10 mouse cellular contexts compared by ENCODE assay signal in genomic region chr11:75796536-75797246, GRCm38 (mm10). TPM values are rescaled to one million over a fixed set of nuclear protein-coding genes. Genes with fewer than 3 reads are reported as not detected.
DNase-seq lines count a peak whose midpoint lies in the region; ATAC-seq lines count a peak whose summit lies in the region.
"Had no signal": no experiment of that assay in that cellular context is flagged by ENCODE, and none has a peak within 500 bp of the region (broad histone marks: within the 10 kb centered on the region; RNA-seq: fewer than 3 reads in every experiment).

No protein-coding gene starts in this region.

- no peak overlapping the region for H3K9ac ChIP-seq in kidney, embryonic 15.5 days
- no peak overlapping the region; the same call in 1 of the 2 replicates for H3K9ac ChIP-seq in embryonic facial prominence, embryonic 11.5 days (replicated peaks; ENCODE audit: low read length)
- no peak overlapping the region for H3K9ac ChIP-seq in forebrain, embryonic 13.5 days
- peak overlapping the region; percentile 48; the same call in 1 of the 2 replicates for H3K9ac ChIP-seq in midbrain, embryonic 14.5 days (replicated peaks; ENCODE audit: low read length)

- H3K27ac ChIP-seq in kidney, embryonic 15.5 days, result no peak overlapping the region
- no peak overlapping the region for H3K27ac ChIP-seq in embryonic facial prominence, embryonic 11.5 days (replicated peaks; ENCODE audit: low read depth, low read length)
- H3K27ac ChIP-seq in forebrain, embryonic 13.5 days, result no peak overlapping the region
- H3K27ac ChIP-seq in midbrain, embryonic 14.5 days (replicated peaks; ENCODE audit: low read depth, low read length), result no peak overlapping the region

- H3K4me2 ChIP-seq in kidney, embryonic 15.5 days, result peak overlapping the region; percentile 74; the same call in 1 of the 2 replicates
- no peak overlapping the region for H3K4me2 ChIP-seq in embryonic facial prominence, embryonic 11.5 days (ENCODE audit: low read depth, low read length)
- H3K4me2 ChIP-seq in forebrain, embryonic 13.5 days, result peak overlapping the region; percentile 67
- H3K4me2 ChIP-seq in midbrain, embryonic 14.5 days (ENCODE audit: low read length), result peak overlapping the region; percentile 65

- peaks cover 17% of the 10 kb centered on the region for H3K4me1 ChIP-seq in kidney, embryonic 15.5 days
- H3K4me1 ChIP-seq in embryonic facial prominence, embryonic 11.5 days (ENCODE audit: control insufficient read depth, insufficient read depth, low read length), result peaks cover 5% of the 10 kb centered on the region
- peaks cover 17% of the 10 kb centered on the region for H3K4me1 ChIP-seq in forebrain, embryonic 13.5 days
- no peaks in the 10 kb centered on the region; the same call in 1 of the 2 replicates for H3K4me1 ChIP-seq in midbrain, embryonic 14.5 days (ENCODE audit: control insufficient read depth, insufficient read depth, low read length)

- no peak for DNase-seq in kidney, postnatal 10 days
- DNase-seq in embryonic facial prominence, embryonic 11.5 days (ENCODE audit: low spot score), result no peak
- no peak for DNase-seq in midbrain, embryonic 14.5 days
- DNase-seq in adrenal gland, postnatal 4 days (ENCODE audit: low spot score in 2 of 2), result no peak
- no peak for DNase-seq in urinary bladder, adult 2 months (ENCODE audit: low spot score)

- no peak overlapping the region for H3K4me3 ChIP-seq in kidney, embryonic 15.5 days (replicated peaks)
- H3K4me3 ChIP-seq in embryonic facial prominence, embryonic 11.5 days (ENCODE audit: low read depth, low read length), result peak overlapping the region; percentile 41; the same call in 1 of the 2 replicates
- no peak overlapping the region; the same call in 1 of the 2 replicates for H3K4me3 ChIP-seq in forebrain, embryonic 13.5 days
- peak overlapping the region; percentile 43; the same call in 1 of the 2 replicates for H3K4me3 ChIP-seq in midbrain, embryonic 14.5 days (replicated peaks; ENCODE audit: low read depth, low read length)
- H3K4me3 ChIP-seq: erythroblast, embryonic 14.5 days had no signal

- no peak for ATAC-seq in kidney, embryonic 15.5 days (replicated peaks; ENCODE audit: low FRiP score)
- ATAC-seq in embryonic facial prominence, embryonic 11.5 days (replicated peaks; ENCODE audit: insufficient number of reproducible peaks, low FRiP score, low TSS enrichment, low read depth), result no peak
- no peak for ATAC-seq in forebrain, embryonic 13.5 days
- ATAC-seq in midbrain, embryonic 14.5 days (ENCODE audit: low FRiP score, low TSS enrichment), result no peak

- H3K27me3 ChIP-seq in kidney, embryonic 15.5 days, result peaks cover 47% of the 10 kb centered on the region
- H3K27me3 ChIP-seq in embryonic facial prominence, embryonic 11.5 days (ENCODE audit: control insufficient read depth, insufficient read depth, low read length), result peaks cover 42% of the 10 kb centered on the region
- peaks cover 62% of the 10 kb centered on the region for H3K27me3 ChIP-seq in forebrain, embryonic 13.5 days
- H3K27me3 ChIP-seq in midbrain, embryonic 14.5 days (ENCODE audit: control insufficient read depth, insufficient read depth, low read length), result peaks cover 33% of the 10 kb centered on the region

- no peaks in the 10 kb centered on the region for H3K36me3 ChIP-seq in kidney, embryonic 15.5 days
- H3K36me3 ChIP-seq in embryonic facial prominence, embryonic 11.5 days (replicated peaks; ENCODE audit: control insufficient read depth, insufficient read depth, low read depth, low read length), result no peaks in the 10 kb centered on the region
- no peaks in the 10 kb centered on the region for H3K36me3 ChIP-seq in forebrain, embryonic 13.5 days (ENCODE audit: poor library complexity, severe bottlenecking)
- H3K36me3 ChIP-seq in midbrain, embryonic 14.5 days (ENCODE audit: control insufficient read depth, insufficient read depth, low read length), result no peaks in the 10 kb centered on the region

- H3K9me3 ChIP-seq in kidney, embryonic 15.5 days (replicated peaks), result no peaks in the 10 kb centered on the region
- no peaks in the 10 kb centered on the region for H3K9me3 ChIP-seq in embryonic facial prominence, embryonic 11.5 days (replicated peaks; ENCODE audit: control insufficient read depth, low read length)
- no peaks in the 10 kb centered on the region for H3K9me3 ChIP-seq in forebrain, embryonic 13.5 days (replicated peaks)
- H3K9me3 ChIP-seq in midbrain, embryonic 14.5 days (ENCODE audit: control insufficient read depth, low read length), result no peaks in the 10 kb centered on the region

- 51% methylated on average over 13 of the region's 13 CpGs for WGBS in kidney, embryonic 15.5 days
- WGBS in embryonic facial prominence, embryonic 11.5 days, result 64% methylated on average over 13 of the region's 13 CpGs
- 76% methylated on average over 13 of the region's 13 CpGs for WGBS in forebrain, embryonic 13.5 days
- WGBS in midbrain, embryonic 14.5 days, result 71% methylated on average over 13 of the region's 13 CpGs

RNA-seq across cellular contexts. Expression of gene Doc2b, which starts 0.8 kb away (rescaled TPM):
- polyA plus RNA-seq in kidney, embryonic 15.5 days (2015; fragmentation: Nextera tagmentation; extraction: Ambion mirVana), result 1.0 and 1.4 TPM in 2 replicates
- polyA plus RNA-seq in embryonic facial prominence, embryonic 11.5 days (2014; fragmentation: Nextera tagmentation; extraction: Ambion mirVana), result 0.46 and 0.74 TPM in 2 replicates
- polyA plus RNA-seq in forebrain, embryonic 13.5 days (2015; fragmentation: Nextera tagmentation; extraction: Ambion mirVana), result 0.92 and 1.2 TPM in 2 replicates
- 3.5 and 5.3 TPM in 2 replicates for polyA plus RNA-seq in midbrain, embryonic 14.5 days (2014; fragmentation: Nextera tagmentation; extraction: Ambion mirVana)
- total RNA-seq in adrenal gland, postnatal 4 days (2021), result 10 to 100 TPM; 30.9 to 35.2 TPM
- 0.59 and 0.99 TPM in 2 replicates for polyA plus RNA-seq in urinary bladder, adult 2 months (2012; rRNA removed)
- total RNA-seq: MEL; neutrophil, adult 5-6 weeks had no signal
- polyA plus RNA-seq: erythroblast, embryonic 14.5 days had no signal

Comparison
In these comparisons a context has a peak if more than half of its experiments do, and no peak if none do; other contexts are left out.
1. H3K4me3 ChIP-seq: peak in embryonic facial prominence, embryonic 11.5 days (single experiment) and midbrain, embryonic 14.5 days (single experiment); none in kidney, embryonic 15.5 days (single experiment) and forebrain, embryonic 13.5 days (single experiment).